Mouse (Mus musculus) cerebellum, adult 2 months (tissue): Measurements from ENCODE around the gene Traf3ip2.

ENCODE experiments used
- CTCF ChIP-seq: fragments of 200-500 bp; IDR thresholded peaks from 2 replicates; pipeline ENCODE4 v1.5.1; 2011; ENCODE audit warnings: low read depth, mild to moderate bottlenecking, control low read depth, low read length, moderate library complexity, borderline replicate concordance; ENCODE audit not compliant: insufficient read depth
- POLR2A ChIP-seq: fragments of 200-500 bp; IDR thresholded peaks from 2 replicates; pipeline ENCODE4 v1.6.1; 2011; ENCODE audit warnings: low read length, control low read depth, borderline replicate concordance; ENCODE audit not compliant: insufficient read depth

DNA sequence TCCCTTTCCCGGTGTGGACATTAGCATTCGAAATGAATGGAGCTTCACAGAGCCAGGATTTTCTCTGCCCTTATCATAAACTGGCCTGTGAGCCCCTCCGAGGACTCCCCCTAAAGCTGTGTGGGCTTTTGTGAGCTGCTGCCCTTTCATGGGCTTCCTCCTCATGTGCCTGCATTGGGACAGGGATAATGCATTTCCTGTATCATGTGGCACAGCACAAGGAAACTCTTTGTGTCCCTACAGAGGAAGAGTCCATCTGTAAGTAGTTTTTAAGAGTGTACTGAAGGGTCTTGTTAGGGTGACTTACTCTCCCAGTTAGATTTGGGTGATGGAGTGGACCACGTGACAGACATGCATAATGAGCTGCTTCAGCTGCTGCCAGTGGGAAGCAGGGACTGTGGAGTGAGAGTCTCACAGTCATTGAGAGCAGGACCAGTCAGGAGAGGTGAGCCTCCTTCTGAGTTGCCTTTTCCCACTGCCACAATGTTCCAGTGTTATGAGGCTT is 59.9 kb downstream of the Traf3ip2 start:
- TF ChIP-seq POLR2A (no peak), CTCF (no peak)
